In genomic region chr9:77071676-77072075, GRCm38 (mm10) we compare ENCODE assay signal across 16 mouse cellular contexts. TPM values are rescaled to one million over a fixed set of nuclear protein-coding genes. Genes with fewer than 3 reads are reported as not detected.
"Had no signal": no experiment of that assay in that cellular context is flagged by ENCODE, and none has a peak within 500 bp of the region (broad histone marks: within the 10 kb centered on the region; RNA-seq: fewer than 3 reads in every experiment).

No protein-coding gene starts in this region.

- H3K4me1 ChIP-seq: hindbrain, embryonic 15.5 days; limb, embryonic 15.5 days; neural tube, embryonic 15.5 days had no signal

- H3K27me3 ChIP-seq: hindbrain, embryonic 15.5 days; limb, embryonic 15.5 days; neural tube, embryonic 15.5 days had no signal

- H3K4me2 ChIP-seq: hindbrain, embryonic 15.5 days; limb, embryonic 15.5 days; neural tube, embryonic 15.5 days had no signal

- H3K4me3 ChIP-seq: hindbrain, embryonic 15.5 days; limb, embryonic 15.5 days; myocyte; neural tube, embryonic 15.5 days had no signal

- H3K36me3 ChIP-seq: hindbrain, embryonic 15.5 days; limb, embryonic 15.5 days; neural tube, embryonic 15.5 days had no signal

- H3K9ac ChIP-seq: hindbrain, embryonic 15.5 days; limb, embryonic 15.5 days; liver, embryonic 14.5 days; neural tube, embryonic 15.5 days had no signal

- DNase-seq: layer of hippocampus, postnatal 36 days; lung, adult 18-20 months; lung, postnatal 36 days; midbrain, embryonic 14.5 days; right cerebral cortex, adult 18-20 months; right cerebral cortex, postnatal 25 days; thymus, adult 18-20 months; thymus, postnatal 14 days had no signal

- H3K27ac ChIP-seq: hindbrain, embryonic 15.5 days; limb, embryonic 15.5 days; liver, embryonic 14.5 days; neural tube, embryonic 15.5 days; stomach, postnatal 0 days had no signal

- H3K9me3 ChIP-seq: hindbrain, embryonic 15.5 days; limb, embryonic 15.5 days; neural tube, embryonic 15.5 days had no signal

RNA-seq across cellular contexts. Expression of gene Tinag, which starts 26.1 kb away (rescaled TPM):
- total RNA-seq: layer of hippocampus, adult 8-10 months; layer of hippocampus, postnatal 36 days; megakaryocyte progenitor cell, adult 5-6 weeks had no signal
- polyA plus RNA-seq: hindbrain, embryonic 15.5 days; midbrain, embryonic 14.5 days; myocyte; neural tube, embryonic 15.5 days had no signal
